Mouse (Mus musculus) myocyte (in vitro differentiated cells): ENCODE data around the gene Pth. TPM values are rescaled to one million over a fixed set of nuclear protein-coding genes. Genes with fewer than 3 reads are reported as not detected.

Experiments used
- H3K27me3 ChIP-seq: one replicate; pipeline ENCODE4 v1.6.1; 2011; ENCODE audit not compliant: control insufficient read depth, insufficient read depth, insufficient read length
- H3K36me3 ChIP-seq: one replicate; pipeline ENCODE4 v1.6.1; 2011; ENCODE audit not compliant: control insufficient read depth, insufficient read depth
- H3K4me2 ChIP-seq: one replicate; pipeline ENCODE4 v1.6.1; 2011; ENCODE audit warnings: low read depth, control low read depth
- H3K4me3 ChIP-seq: one replicate; pipeline ENCODE4 v1.5.1; 2011; ENCODE audit warnings: mild to moderate bottlenecking, control low read depth, moderate library complexity
- H3K79me2 ChIP-seq: one replicate; pipeline ENCODE4 v1.6.1; 2011; ENCODE audit not compliant: control insufficient read depth, insufficient read depth
- H3ac ChIP-seq: one replicate; pipeline ENCODE4 v1.6.1; 2011; ENCODE audit not compliant: control insufficient read depth, insufficient read length
- CEBPB ChIP-seq: IDR thresholded peaks from 2 replicates; pipeline ENCODE4 v1.6.1; 2011; ENCODE audit warnings: mild to moderate bottlenecking, moderate library complexity; ENCODE audit not compliant: poor library complexity, insufficient read depth, severe bottlenecking
- E2F4 ChIP-seq: IDR thresholded peaks from one replicate; pipeline ENCODE4 v1.6.1; 2011; ENCODE audit warnings: mild to moderate bottlenecking, control low read depth, moderate library complexity; ENCODE audit not compliant: insufficient read depth
- MAX ChIP-seq: IDR thresholded peaks from one replicate; pipeline ENCODE4 v1.6.1; 2011; ENCODE audit warnings: low read depth, mild to moderate bottlenecking, control low read depth
- MYOD1 ChIP-seq, 3 experiments: IDR thresholded peaks; one replicate each; pipeline ENCODE4 v1.6.1; 2011; ENCODE audit warnings: control low read depth in 2 of 3, low read depth in 2 of 3, mild to moderate bottlenecking in 2 of 3, moderate library complexity in 1 of 3; ENCODE audit not compliant: insufficient read length in 2 of 3, control insufficient read depth in 1 of 3
- MYOG ChIP-seq, 3 experiments: IDR thresholded peaks; one replicate each; pipeline ENCODE4 v1.6.1; 2011; ENCODE audit warnings: control low read depth in 2 of 3, low read depth in 2 of 3, mild to moderate bottlenecking in 2 of 3; ENCODE audit not compliant: insufficient read length in 2 of 3, control insufficient read depth in 1 of 3, insufficient read depth in 1 of 3
- POLR2A ChIP-seq: IDR thresholded peaks from one replicate; pipeline ENCODE4 v1.6.1; 2011; ENCODE audit warnings: low read depth, mild to moderate bottlenecking, control low read depth, moderate library complexity; ENCODE audit not compliant: insufficient read length
- POLR2AphosphoS2 ChIP-seq: IDR thresholded peaks from one replicate; pipeline ENCODE4 v1.6.1; 2011; ENCODE audit warnings: low read depth, control low read depth; ENCODE audit not compliant: insufficient read length
- REST ChIP-seq: IDR thresholded peaks from one replicate; pipeline ENCODE4 v1.6.1; 2011; ENCODE audit warnings: mild to moderate bottlenecking, control low read depth, moderate library complexity; ENCODE audit not compliant: insufficient read depth, insufficient read length
- SRF ChIP-seq: IDR thresholded peaks from one replicate; pipeline ENCODE4 v1.6.1; 2011; ENCODE audit warnings: low read depth; ENCODE audit not compliant: control insufficient read depth, insufficient read length
- TCF12 ChIP-seq: IDR thresholded peaks from one replicate; pipeline ENCODE4 v1.6.1; 2011; ENCODE audit warnings: mild to moderate bottlenecking, control low read depth; ENCODE audit not compliant: poor library complexity, insufficient read depth, severe bottlenecking
- TCF3 ChIP-seq: IDR thresholded peaks from one replicate; pipeline ENCODE4 v1.6.1; 2011; ENCODE audit warnings: low read depth, control low read depth; ENCODE audit not compliant: insufficient read length
- USF1 ChIP-seq: IDR thresholded peaks from one replicate; pipeline ENCODE4 v1.6.1; 2011; ENCODE audit warnings: low read depth, mild to moderate bottlenecking, control low read depth, moderate library complexity
- polyA plus RNA-seq: library from polyadenylated mRNA; unstranded; fragments of >200 nt; fragmentation: generic; extraction: Trizol; gene quantifications from one replicate; pipeline ENCODE4 v1.2.1, GENCODE M21; 2012; ENCODE audit warnings: missing spikeins

Pth gene
- polyA plus RNA-seq, 1 experiment: not detected

DNA sequence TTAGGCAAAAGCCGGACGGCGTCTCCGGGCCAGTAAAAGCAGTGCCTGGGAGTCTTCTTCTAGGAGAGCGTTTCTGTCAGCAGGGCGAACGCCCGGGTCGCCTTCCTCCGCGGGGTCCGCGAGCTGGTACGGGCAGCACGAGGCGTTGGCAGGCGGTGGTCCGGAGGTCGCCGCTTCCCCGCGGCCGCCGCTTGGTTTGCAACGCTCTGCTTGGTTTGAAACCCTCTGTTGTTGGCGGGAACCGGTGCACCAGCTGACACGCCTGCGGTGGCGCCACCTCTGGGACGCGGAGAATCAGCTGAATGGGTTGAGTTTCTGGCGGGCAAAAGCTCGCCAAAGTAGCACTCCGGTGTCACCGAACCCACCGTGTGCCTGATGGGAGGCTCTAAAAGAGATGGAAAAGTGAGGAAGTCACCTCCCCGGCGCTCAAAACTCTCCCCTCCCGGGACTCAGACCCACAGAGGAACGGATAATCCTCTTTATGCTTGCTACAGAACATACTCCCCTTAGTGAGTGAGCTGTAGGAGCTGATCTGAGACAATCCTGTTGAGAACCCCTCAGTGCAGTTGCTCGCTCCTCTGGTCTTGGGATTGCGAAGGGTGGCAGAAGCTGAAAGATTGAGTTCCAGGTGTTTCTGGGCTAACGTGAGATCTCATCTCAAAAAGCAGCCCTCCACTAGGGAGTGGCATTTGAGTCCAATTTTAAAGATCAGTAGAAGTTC, 18.6 kb downstream of the Pth start:
- TF ChIP-seq TCF12 (no peak), REST (no peak), POLR2AphosphoS2 (no peak), CEBPB (no peak), E2F4 (peak; percentile 79), MAX (no peak), MYOG (IDR thresholded peaks at IDR 0.05; ENCODE audit: control insufficient read depth in 1 of 3, insufficient read depth in 1 of 3, insufficient read length in 2 of 3, low read depth in 2 of 3) (peak in 1 of 3 experiments; percentile 57), MYOD1 (IDR thresholded peaks at IDR 0.05; ENCODE audit: control insufficient read depth in 1 of 3, insufficient read length in 2 of 3, low read depth in 2 of 3) (peak in 2 of 3 experiments; percentile 19 to 59), USF1 (peak; percentile 31)
- Histone ChIP-seq H3K27me3 (no peaks in the 10 kb centered on the region), H3K36me3 (peaks cover 7% of the 10 kb centered on the region), H3K79me2 (peaks cover 16% of the 10 kb centered on the region), H3ac (peak overlapping the region; percentile 59), H3K4me2 (peak overlapping the region; percentile 90), H3K4me3 (peak overlapping the region; percentile 52)

DNA sequence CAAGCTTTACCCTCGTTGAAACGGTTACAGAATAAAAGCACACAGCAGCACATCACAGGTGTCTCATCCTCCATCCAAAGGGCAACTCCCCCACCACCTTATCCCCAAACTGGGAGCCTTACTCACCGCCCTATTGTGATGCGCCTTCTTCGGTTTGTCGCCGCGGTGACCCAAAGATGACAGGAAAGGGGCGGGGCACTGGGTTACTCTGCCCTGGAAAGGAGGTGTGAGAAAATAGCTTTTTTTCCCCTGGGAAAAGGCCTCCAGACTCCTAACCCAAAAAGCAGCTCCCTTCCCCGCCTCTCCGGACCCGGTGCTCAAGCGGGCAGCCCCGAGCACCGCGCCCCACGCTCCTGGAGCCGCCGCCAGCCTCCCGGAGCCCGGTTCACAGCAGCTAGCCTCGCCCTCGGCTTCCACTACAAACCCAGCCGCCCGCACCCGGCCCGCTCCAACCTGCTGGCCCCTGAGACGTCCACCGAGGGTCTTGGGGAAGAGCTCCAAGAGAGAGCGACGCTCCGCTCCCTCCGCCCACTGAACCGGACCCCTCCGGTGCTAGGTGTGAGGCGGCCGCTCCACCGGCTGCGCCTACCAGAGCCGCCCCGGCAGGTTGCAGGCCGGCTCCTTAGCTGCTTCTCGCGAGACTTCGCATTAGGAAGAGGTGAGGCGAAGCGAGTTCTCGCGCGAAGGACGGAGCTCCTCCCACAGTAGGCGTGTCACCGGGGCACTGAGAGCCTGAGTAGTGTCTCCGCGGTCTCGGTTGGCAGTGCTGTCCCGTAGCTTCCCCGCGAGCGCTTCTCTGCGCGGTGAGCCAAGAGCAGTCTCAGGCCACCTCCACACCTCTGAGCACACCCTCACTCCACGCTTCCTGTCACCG, 19.4 kb downstream of the Pth start, which contains the start of gene Btbd10:
Btbd10 (minus strand) TSS at position 647 of the 874 bp plus-strand sequence.
- no peak for TF ChIP-seq MYOG (IDR thresholded peaks at IDR 0.05; ENCODE audit: control insufficient read depth in 1 of 3, insufficient read depth in 1 of 3, insufficient read length in 2 of 3, low read depth in 2 of 3)
- no peak for TF ChIP-seq CEBPB
- no peak for TF ChIP-seq MAX
- no peak for TF ChIP-seq USF1
- peak; percentile 87 for TF ChIP-seq POLR2A
- no peak for TF ChIP-seq REST
- peak; percentile 61 for TF ChIP-seq POLR2AphosphoS2
- Histone ChIP-seq H3K27me3 (no peaks in the 10 kb centered on the region), H3K4me2 (peak within 1 kb of the TSS; percentile 90), H3K4me3 (peak within 1 kb of the TSS; percentile 52), H3K79me2 (peaks cover 16% of the 10 kb centered on the region), H3K36me3 (peaks cover 15% of the 10 kb centered on the region), H3ac (peak within 1 kb of the TSS; percentile 59)

DNA sequence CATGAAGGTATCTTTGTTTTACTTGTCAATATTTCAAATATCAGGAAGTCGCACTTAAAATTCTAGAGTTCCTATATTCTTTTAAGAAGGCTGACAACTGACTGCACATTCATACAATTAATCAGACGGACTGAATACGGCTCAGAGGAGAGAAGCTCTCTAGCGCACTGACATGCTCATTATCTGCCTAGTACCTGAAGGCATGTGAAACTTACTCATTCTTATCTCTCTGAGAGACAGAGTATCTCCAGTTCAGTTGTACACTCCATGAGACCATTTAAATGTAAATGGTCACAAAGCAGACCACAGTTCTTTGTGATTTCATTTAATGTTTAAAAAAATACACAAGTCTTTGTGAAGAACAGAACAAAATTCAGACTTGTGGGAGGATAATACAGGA, 20.9 kb downstream of the Pth start:
- Histone ChIP-seq H3K27me3 (no peaks in the 10 kb centered on the region), H3K4me2 (no peak overlapping the region), H3K4me3 (no peak overlapping the region), H3K79me2 (peaks cover 16% of the 10 kb centered on the region), H3K36me3 (peaks cover 15% of the 10 kb centered on the region), H3ac (no peak overlapping the region)
- TF ChIP-seq CEBPB: no peak
- TF ChIP-seq POLR2AphosphoS2: no peak
- no peak for TF ChIP-seq E2F4
- no peak for TF ChIP-seq SRF
- no peak for TF ChIP-seq MYOG (IDR thresholded peaks at IDR 0.05; ENCODE audit: control insufficient read depth in 1 of 3, insufficient read depth in 1 of 3, insufficient read length in 2 of 3, low read depth in 2 of 3)
- no peak for TF ChIP-seq USF1
- TF ChIP-seq REST: no peak
- TF ChIP-seq TCF12: no peak
- TF ChIP-seq POLR2A: no peak
- TF ChIP-seq MYOD1 (IDR thresholded peaks at IDR 0.05; ENCODE audit: control insufficient read depth in 1 of 3, insufficient read length in 2 of 3, low read depth in 2 of 3): no peak

DNA sequence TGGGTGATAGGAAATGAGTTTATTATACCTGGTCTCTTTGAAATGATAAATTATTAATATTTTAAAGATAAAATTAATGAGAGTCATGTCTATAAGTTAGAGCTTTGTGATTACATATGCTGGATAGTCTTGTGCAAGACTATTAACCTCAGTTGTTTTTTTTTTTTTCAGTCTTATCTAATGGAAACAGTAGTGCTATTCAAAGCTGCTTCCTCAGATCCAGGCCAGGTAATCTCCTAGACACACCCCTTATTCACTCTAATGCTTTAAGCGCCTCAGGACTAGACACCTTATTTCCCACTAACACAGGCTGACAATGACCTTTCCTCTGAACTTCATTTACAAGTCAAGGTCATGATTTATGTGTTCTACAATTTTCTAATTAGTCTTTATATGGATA, 39.3 kb downstream of the Pth start:
- Histone ChIP-seq H3K27me3 (no peaks in the 10 kb centered on the region), H3K79me2 (no peaks in the 10 kb centered on the region), H3K36me3 (no peaks in the 10 kb centered on the region), H3ac (no peak overlapping the region), H3K4me3 (no peak overlapping the region), H3K4me2 (no peak overlapping the region)
- TF ChIP-seq E2F4: no peak
- TF ChIP-seq CEBPB: no peak
- no peak for TF ChIP-seq SRF
- TF ChIP-seq MYOD1 (IDR thresholded peaks at IDR 0.05; ENCODE audit: control insufficient read depth in 1 of 3, insufficient read length in 2 of 3, low read depth in 2 of 3): no peak
- TF ChIP-seq MYOG (IDR thresholded peaks at IDR 0.05; ENCODE audit: control insufficient read depth in 1 of 3, insufficient read depth in 1 of 3, insufficient read length in 2 of 3, low read depth in 2 of 3): no peak
- no peak for TF ChIP-seq TCF3
- TF ChIP-seq REST: no peak
- TF ChIP-seq POLR2A: no peak
- no peak for TF ChIP-seq TCF12
- TF ChIP-seq USF1: no peak
- no peak for TF ChIP-seq POLR2AphosphoS2
- TF ChIP-seq MAX: no peak

DNA sequence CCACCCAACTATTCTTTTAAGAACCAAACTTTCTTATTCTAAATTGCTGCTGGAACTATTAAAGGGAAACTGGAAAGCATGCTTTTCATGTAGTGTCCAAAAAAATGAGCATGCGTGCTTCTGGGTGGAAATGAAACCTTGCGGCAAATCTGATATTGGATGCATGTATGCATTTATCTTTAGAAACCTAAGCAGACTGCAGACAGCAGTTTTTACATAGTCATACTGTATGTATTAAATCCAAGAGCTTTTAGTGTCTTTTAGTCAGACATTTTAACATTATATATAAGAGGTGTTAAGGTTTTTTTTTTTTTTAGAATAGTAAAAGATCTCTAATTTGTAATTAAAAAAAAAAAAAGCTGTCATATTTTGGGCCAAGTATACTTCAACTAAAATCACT, 40.7 kb downstream of the Pth start:
- Histone ChIP-seq H3ac (no peak overlapping the region), H3K4me2 (peak overlapping the region; percentile 59), H3K79me2 (no peaks in the 10 kb centered on the region), H3K27me3 (no peaks in the 10 kb centered on the region), H3K4me3 (no peak overlapping the region), H3K36me3 (no peaks in the 10 kb centered on the region)
- no peak for TF ChIP-seq MYOD1 (IDR thresholded peaks at IDR 0.05; ENCODE audit: control insufficient read depth in 1 of 3, insufficient read length in 2 of 3, low read depth in 2 of 3)
- TF ChIP-seq TCF3: no peak
- TF ChIP-seq MAX: no peak
- TF ChIP-seq E2F4: no peak
- no peak for TF ChIP-seq REST
